Mouse (Mus musculus) erythroblast, embryonic 14.5 days (primary cell): ENCODE data around the gene Lst1. TPM values are rescaled to one million over a fixed set of nuclear protein-coding genes. Genes with fewer than 3 reads are reported as not detected.
A peak's percentile ranks its signal among the peaks of the same experiment; 100 is the strongest.

Source experiments
- H3K27me3 ChIP-seq: 2 replicates; pipeline ENCODE4 v1.6.1; 2012; ENCODE audit warnings: inconsistent platforms; ENCODE audit not compliant: control insufficient read depth
- H3K36me3 ChIP-seq: 2 replicates; pipeline ENCODE4 v1.6.1; 2012; ENCODE audit warnings: mild to moderate bottlenecking, inconsistent platforms; ENCODE audit not compliant: control insufficient read depth
- H3K4me1 ChIP-seq: 2 replicates; pipeline ENCODE4 v1.6.1; 2012; ENCODE audit warnings: inconsistent platforms; ENCODE audit not compliant: control insufficient read depth
- H3K4me3 ChIP-seq: replicated peaks from 2 replicates; pipeline ENCODE3; 2012; ENCODE audit warnings: moderate library complexity, mild to moderate bottlenecking, inconsistent platforms
- H3K9me3 ChIP-seq: 2 replicates; pipeline ENCODE4 v1.6.1; 2012; ENCODE audit warnings: low read length, inconsistent platforms, mixed read lengths; ENCODE audit not compliant: control insufficient read depth
- GATA1 ChIP-seq: IDR thresholded peaks from 2 replicates; pipeline ENCODE4 v1.6.1; 2012; ENCODE audit warnings: low read length, inconsistent platforms, mixed read lengths
- TAL1 ChIP-seq: IDR thresholded peaks from 3 replicates; pipeline ENCODE4 v1.6.1; 2012; ENCODE audit warnings: low read length, inconsistent platforms, mixed read lengths
- polyA plus RNA-seq: library from polyadenylated mRNA; stranded (reverse); fragments of >175 nt; gene quantifications from 2 replicates; pipeline ENCODE4 v1.2.3, GENCODE M21; 2012

The Lst1 gene
- polyA plus RNA-seq, 1 experiment: not detected

DNA sequence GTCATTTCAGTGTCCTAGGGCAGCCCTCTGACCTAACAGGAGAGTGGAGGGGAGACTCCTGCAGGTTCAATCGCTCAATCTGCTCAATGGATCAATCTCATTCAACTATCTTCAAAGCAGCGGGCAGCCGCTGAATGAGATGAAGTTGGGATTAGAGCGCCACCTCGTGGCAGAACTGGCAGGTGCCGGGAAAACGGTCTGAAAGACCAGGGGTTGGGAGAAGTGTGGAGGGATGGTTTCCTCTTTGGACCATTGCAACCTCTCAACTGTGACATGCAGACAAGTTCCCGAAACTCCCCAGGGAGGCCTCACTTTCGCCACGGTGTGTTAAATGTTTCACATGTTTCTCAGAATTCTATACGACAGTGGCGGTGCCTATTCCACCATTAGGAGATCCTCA lies 43.8 kb upstream of the Lst1 start:
- H3K36me3 ChIP-seq: peaks cover 61% of the 10 kb centered on the region
- H3K27me3 ChIP-seq: no peaks in the 10 kb centered on the region
- H3K4me3 ChIP-seq: peak overlapping the region; percentile 3
- TF ChIP-seq GATA1 (no peak), TAL1 (no peak)
- H3K4me1 ChIP-seq: peaks cover 48% of the 10 kb centered on the region
- no peaks in the 10 kb centered on the region for H3K9me3 ChIP-seq

DNA sequence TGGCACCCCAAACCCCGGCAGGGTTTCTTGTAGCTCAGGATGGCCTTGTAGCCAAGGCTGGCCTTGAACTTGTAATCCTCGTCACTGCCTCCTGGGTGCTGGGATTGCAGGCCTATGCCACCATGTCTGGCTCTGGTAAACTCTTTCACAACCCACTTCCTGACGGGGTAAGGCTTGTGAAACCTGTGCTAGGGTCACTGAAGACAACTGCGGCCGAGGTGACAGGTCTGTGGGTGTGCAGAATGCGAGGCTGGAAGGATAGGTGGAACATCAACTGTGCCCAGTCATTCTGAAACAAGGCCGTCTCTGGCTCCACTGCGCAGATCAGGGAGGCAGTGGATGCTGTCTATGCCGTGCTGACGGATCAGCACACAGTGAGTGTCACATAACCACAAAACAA lies 42.8 kb upstream of the Lst1 start:
- Histone ChIP-seq H3K27me3 (no peaks in the 10 kb centered on the region), H3K4me1 (peaks cover 38% of the 10 kb centered on the region), H3K36me3 (peaks cover 66% of the 10 kb centered on the region), H3K9me3 (no peaks in the 10 kb centered on the region), H3K4me3 (no peak overlapping the region)
- TF ChIP-seq TAL1: no peak
- no peak for TF ChIP-seq GATA1

- Histone ChIP-seq H3K36me3 (peaks cover 79% of the 10 kb centered on the region), H3K4me3 (no peak overlapping the region), H3K4me1 (peaks cover 5% of the 10 kb centered on the region), H3K9me3 (no peaks in the 10 kb centered on the region), H3K27me3 (no peaks in the 10 kb centered on the region)
- TF ChIP-seq TAL1 (no peak), GATA1 (no peak)
These were observed 38.4 kb upstream of the Lst1 start for GRCm38 (mm10) chr17:35226561-35227046.

DNA sequence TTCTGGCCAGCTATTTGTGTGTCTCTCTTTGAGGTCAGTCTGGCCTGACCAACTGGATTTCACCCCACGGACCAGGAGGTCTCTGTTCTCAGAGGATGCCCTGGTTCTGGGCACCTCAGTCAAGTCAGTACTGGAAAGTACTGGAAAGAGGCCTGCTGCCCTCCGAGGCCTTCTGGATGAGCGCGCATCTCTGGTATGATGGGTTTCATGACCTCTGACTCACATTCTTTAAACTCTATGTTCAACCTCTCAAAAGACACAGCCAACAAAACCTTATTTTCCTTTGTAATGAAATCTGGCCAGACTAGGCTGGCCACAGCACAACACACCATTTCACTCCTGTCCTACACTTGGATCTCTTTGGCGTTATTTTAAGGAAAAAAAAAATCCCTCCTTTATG lies 37.2 kb upstream of the Lst1 start:
- no peak overlapping the region for H3K4me3 ChIP-seq
- peaks cover 2% of the 10 kb centered on the region for H3K4me1 ChIP-seq
- TF ChIP-seq TAL1 (no peak), GATA1 (no peak)
- H3K27me3 ChIP-seq: no peaks in the 10 kb centered on the region
- no peaks in the 10 kb centered on the region for H3K9me3 ChIP-seq
- H3K36me3 ChIP-seq: peaks cover 78% of the 10 kb centered on the region

- no peaks in the 10 kb centered on the region for H3K27me3 ChIP-seq
- TF ChIP-seq GATA1: no peak
- TF ChIP-seq TAL1: no peak
- no peak overlapping the region for H3K4me3 ChIP-seq
- H3K36me3 ChIP-seq: peaks cover 79% of the 10 kb centered on the region
- H3K9me3 ChIP-seq: no peaks in the 10 kb centered on the region
- H3K4me1 ChIP-seq: peaks cover 3% of the 10 kb centered on the region
These were observed 36.4 kb upstream of the Lst1 start for GRCm38 (mm10) chr17:35224641-35225040.

DNA sequence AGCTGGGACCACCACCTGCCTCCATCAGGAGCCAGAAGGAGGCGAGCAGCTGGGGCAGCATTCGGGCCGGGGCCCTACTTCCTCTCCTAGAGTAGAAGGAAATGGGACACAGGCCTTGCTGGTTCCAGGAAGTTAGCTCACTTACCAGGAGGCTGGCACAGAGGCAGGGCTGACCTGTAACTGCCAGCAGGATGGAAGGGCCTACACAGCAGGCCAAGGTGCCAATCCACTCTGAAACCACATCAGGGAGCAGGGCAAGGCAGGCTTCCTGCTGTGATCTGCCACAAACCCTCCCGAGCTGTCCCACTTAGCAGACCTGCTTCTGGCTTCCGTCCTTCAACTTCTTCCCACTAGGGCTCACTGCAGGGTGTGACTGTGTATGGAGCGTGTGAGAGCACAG lies 34.1 kb upstream of the Lst1 start:
- TF ChIP-seq TAL1 (no peak), GATA1 (no peak)
- Histone ChIP-seq H3K27me3 (no peaks in the 10 kb centered on the region), H3K9me3 (no peaks in the 10 kb centered on the region), H3K4me1 (peaks cover 10% of the 10 kb centered on the region), H3K36me3 (peaks cover 57% of the 10 kb centered on the region), H3K4me3 (no peak overlapping the region)

DNA sequence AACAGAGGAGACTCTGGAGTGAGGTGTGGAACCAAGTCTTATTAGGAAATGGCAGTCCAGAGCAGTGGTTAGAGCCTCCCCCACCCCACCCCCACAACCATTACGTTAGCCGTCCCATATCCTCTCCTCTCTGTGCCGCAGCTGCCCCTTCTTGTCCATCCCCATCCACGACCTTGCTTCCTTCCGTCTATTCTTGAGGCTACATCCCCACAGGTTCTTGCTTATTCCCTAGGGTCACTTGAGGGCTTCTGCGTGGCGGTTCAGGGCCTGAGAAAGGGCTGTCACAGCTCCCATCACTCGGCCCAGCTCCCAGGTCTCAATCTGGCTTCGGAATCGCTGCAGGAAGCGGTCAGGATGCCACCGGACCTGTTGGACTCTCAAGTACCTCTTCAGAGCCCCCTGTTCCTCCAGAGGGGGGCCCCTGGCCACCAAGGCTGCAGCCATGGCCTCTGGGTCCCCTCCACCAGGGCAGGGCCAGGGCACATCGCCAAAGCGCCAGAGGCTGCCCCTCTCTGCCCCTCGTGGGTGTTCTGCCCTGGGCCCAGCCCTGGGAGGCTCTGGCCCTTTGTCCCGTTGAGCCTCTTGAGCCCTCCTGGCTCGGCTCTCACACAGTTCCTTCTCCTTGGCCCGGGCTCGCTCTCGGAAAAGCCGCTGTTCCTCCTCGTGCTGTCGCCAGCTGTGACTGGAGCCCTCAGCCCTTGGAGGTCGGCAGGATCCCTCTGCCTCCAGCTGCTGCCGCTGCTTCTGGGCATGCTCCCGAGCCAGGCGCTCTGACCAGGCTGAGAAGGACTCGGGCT lies 32.1 kb upstream of the Lst1 start, which contains the start of gene Gm16181:
TSS of gene Gm16181 (plus strand) at position 679 of the 797 bp plus-strand sequence.
- H3K9me3 ChIP-seq: no peaks in the 10 kb centered on the region
- peaks cover 8% of the 10 kb centered on the region for H3K4me1 ChIP-seq
- TF ChIP-seq GATA1 (no peak), TAL1 (no peak)
- H3K36me3 ChIP-seq: peaks cover 42% of the 10 kb centered on the region
- no peak within 1 kb of the TSS for H3K4me3 ChIP-seq
- H3K27me3 ChIP-seq: no peaks in the 10 kb centered on the region

- peaks cover 8% of the 10 kb centered on the region for H3K4me1 ChIP-seq
- TF ChIP-seq GATA1: no peak
- no peak for TF ChIP-seq TAL1
- no peaks in the 10 kb centered on the region for H3K27me3 ChIP-seq
- H3K9me3 ChIP-seq: no peaks in the 10 kb centered on the region
- H3K36me3 ChIP-seq: peaks cover 36% of the 10 kb centered on the region
- no peak overlapping the region for H3K4me3 ChIP-seq
These were observed 31.4 kb upstream of the Lst1 start for GRCm38 (mm10) chr17:35219601-35220041.

- TF ChIP-seq GATA1 (no peak), TAL1 (no peak)
- peaks cover 34% of the 10 kb centered on the region for H3K36me3 ChIP-seq
These were observed 30.4 kb upstream of the Lst1 start for GRCm38 (mm10) chr17:35218516-35219193.

More at GRCm38 (mm10) chr17:35218516-35219193, 30.4 kb upstream of the Lst1 start:
- peaks cover 8% of the 10 kb centered on the region for H3K4me1 ChIP-seq
- H3K9me3 ChIP-seq: no peaks in the 10 kb centered on the region
- H3K27me3 ChIP-seq: 0 out of 2 replicates have a peak, but pooled peaks cover 2% of the 10 kb centered on the region
- no peak overlapping the region for H3K4me3 ChIP-seq
